In genomic region chr1:91903241-91903981, GRCm38 (mm10) we compare ENCODE assay signal across 11 mouse cellular contexts.
DNase-seq lines count a peak whose midpoint lies in the region; ATAC-seq and TF ChIP-seq lines count a peak whose summit lies in the region.
"Had no signal": no experiment of that assay in that cellular context is flagged by ENCODE, and none has a peak within 500 bp of the region (broad histone marks: within the 10 kb centered on the region; RNA-seq: fewer than 3 reads in every experiment).

No protein-coding gene starts in this region.

- intact Hi-C loops in left cerebral cortex, postnatal 4 days (cut with DNase I): no loop called here

- 61% methylated on average over 8 of the region's 8 CpGs for WGBS in kidney, postnatal 0 days
- WGBS in stomach, embryonic 15.5 days: 53% methylated on average over 8 of the region's 8 CpGs

- H3K36me3 ChIP-seq in kidney, postnatal 0 days (ENCODE audit: insufficient read depth, low read length): no peaks in the 10 kb centered on the region
- no peaks in the 10 kb centered on the region for H3K36me3 ChIP-seq in stomach, embryonic 15.5 days

- H3K9me3 ChIP-seq in kidney, postnatal 0 days (replicated peaks; ENCODE audit: low read length): no peaks in the 10 kb centered on the region
- no peaks in the 10 kb centered on the region for H3K9me3 ChIP-seq in stomach, embryonic 15.5 days

- H3K27me3 ChIP-seq in kidney, postnatal 0 days (ENCODE audit: insufficient read depth, low read length): no peaks in the 10 kb centered on the region
- H3K27me3 ChIP-seq in stomach, embryonic 15.5 days (replicated peaks): no peaks in the 10 kb centered on the region

- H3K9ac ChIP-seq in kidney, postnatal 0 days (ENCODE audit: low read depth, low read length): no peak overlapping the region
- no peak overlapping the region for H3K9ac ChIP-seq in stomach, embryonic 15.5 days

- no peak for TF ChIP-seq CTCF in kidney, postnatal 0 days (IDR thresholded peaks at IDR 0.05; ENCODE audit: low read depth)

- ATAC-seq in kidney, postnatal 0 days (replicated peaks; ENCODE audit: low FRiP score, low read depth): no peak
- ATAC-seq in stomach, embryonic 15.5 days (ENCODE audit: insufficient read depth, low FRiP score, low read depth): no peak
- ATAC-seq: Patski had no signal

- H3K4me3 ChIP-seq in kidney, postnatal 0 days (replicated peaks; ENCODE audit: low read depth, low read length): no peak overlapping the region
- no peak overlapping the region for H3K4me3 ChIP-seq in stomach, embryonic 15.5 days (replicated peaks)

- peak; percentile 50 for DNase-seq in adrenal gland, adult 2 months
- DNase-seq in adrenal gland, postnatal 25 days: no peak
- DNase-seq in left cerebral cortex, postnatal 4 days: peak; percentile 31
- DNase-seq in left cerebral cortex, adult 18-20 months (ENCODE audit: low spot score in 2 of 2): no peak
- peak; percentile 42 for DNase-seq in kidney, postnatal 0 days (ENCODE audit: low spot score)
- DNase-seq in frontal cortex, postnatal 10 days (ENCODE audit: low spot score in 2 of 2): no peak
- no peak for DNase-seq in frontal cortex, postnatal 14 days (ENCODE audit: low spot score in 2 of 2)
- DNase-seq: gastrocnemius, postnatal 10 days; right cerebral cortex, adult 18-20 months had no signal

- no peak overlapping the region for H3K4me2 ChIP-seq in kidney, postnatal 0 days (ENCODE audit: low read length)
- H3K4me2 ChIP-seq in stomach, embryonic 15.5 days: no peak overlapping the region

- H3K27ac ChIP-seq in kidney, postnatal 0 days: peak overlapping the region; percentile 8; the same call in 1 of the 2 replicates
- 0 out of 2 replicates have a peak overlapping the region, but pooled peaks have one; percentile 5 for H3K27ac ChIP-seq in stomach, embryonic 15.5 days

- H3K4me1 ChIP-seq in kidney, postnatal 0 days (replicated peaks; ENCODE audit: insufficient read depth, low read length): no peaks in the 10 kb centered on the region
- H3K4me1 ChIP-seq in stomach, embryonic 15.5 days: no peaks in the 10 kb centered on the region

Comparison
In these comparisons a context has a peak if more than half of its experiments do, and no peak if none do; other contexts are left out.
1. DNase-seq: peak in adrenal gland, adult 2 months (single experiment), left cerebral cortex, postnatal 4 days (single experiment) and kidney, postnatal 0 days (single experiment); none in adrenal gland, postnatal 25 days (single experiment), left cerebral cortex, adult 18-20 months (0 of 2), frontal cortex, postnatal 10 days (0 of 2) and frontal cortex, postnatal 14 days (0 of 2).